Mouse (Mus musculus) liver, embryonic 12.5 days (tissue): ENCODE measurements around the gene March5. TPM values are rescaled to one million over a fixed set of nuclear protein-coding genes. Genes with fewer than 3 reads are reported as not detected.
"Not testable (repeated sequence)": the region's sequence is repeated elsewhere in the genome, so short reads cannot be mapped to it uniquely, and the experiment has no call there.

Source experiments
- ATAC-seq: fragments of 200-750 bp; cut with Nextera tagmentation; 2 replicates; pipeline ENCODE4 v1.8.0; 2017; ENCODE audit warnings: moderate number of reproducible peaks, mild to moderate bottlenecking, moderate library complexity
- H3K27ac ChIP-seq: fragments of 300-500 bp; sonication (generic); 2 replicates; pipeline ENCODE4 v1.5.1; 2016; ENCODE audit warnings: mild to moderate bottlenecking
- H3K27me3 ChIP-seq: fragments of 300-500 bp; sonication (generic); replicated peaks from 2 replicates; pipeline ENCODE4 v1.6.1; 2016; ENCODE audit warnings: mild to moderate bottlenecking, moderate library complexity
- H3K36me3 ChIP-seq: fragments of 300-500 bp; sonication (generic); 2 replicates; pipeline ENCODE4 v1.6.1; 2016; ENCODE audit warnings: mild to moderate bottlenecking, moderate library complexity
- H3K4me1 ChIP-seq: fragments of 300-500 bp; sonication (generic); 2 replicates; pipeline ENCODE4 v1.6.1; 2016
- H3K4me2 ChIP-seq: fragments of 300-500 bp; sonication (generic); 2 replicates; pipeline ENCODE4 v1.6.1; 2016; ENCODE audit warnings: mild to moderate bottlenecking, moderate library complexity
- H3K4me3 ChIP-seq: fragments of 300-500 bp; sonication (generic); 2 replicates; pipeline ENCODE4 v1.5.1; 2016; ENCODE audit warnings: mild to moderate bottlenecking, moderate library complexity
- H3K9ac ChIP-seq: fragments of 300-500 bp; sonication (generic); 2 replicates; pipeline ENCODE4 v1.6.1; 2016; ENCODE audit warnings: mild to moderate bottlenecking, moderate library complexity
- H3K9me3 ChIP-seq: fragments of 300-500 bp; sonication (generic); replicated peaks from 2 replicates; pipeline ENCODE4 v1.6.1; 2016; ENCODE audit warnings: mild to moderate bottlenecking, moderate library complexity
- WGBS: fragments of 180-500 bp; shearing (Covaris S2); methylation state at CpG from one replicate; pipeline ENCODE4 v1.1.7; 2016; ENCODE audit not compliant: insufficient replicate concordance; 5-methylcytosine and 5-hydroxymethylcytosine counted together
- polyA plus RNA-seq: library from polyadenylated mRNA; unstranded; fragments of >200 nt; fragmentation: Nextera tagmentation; extraction: Ambion mirVana; gene quantifications from 2 replicates; pipeline ENCODE4 v1.2.1, GENCODE M21; 2016

The March5 gene
- polyA plus RNA-seq, 1 experiment from 2014 or later, result 164 TPM

DNA sequence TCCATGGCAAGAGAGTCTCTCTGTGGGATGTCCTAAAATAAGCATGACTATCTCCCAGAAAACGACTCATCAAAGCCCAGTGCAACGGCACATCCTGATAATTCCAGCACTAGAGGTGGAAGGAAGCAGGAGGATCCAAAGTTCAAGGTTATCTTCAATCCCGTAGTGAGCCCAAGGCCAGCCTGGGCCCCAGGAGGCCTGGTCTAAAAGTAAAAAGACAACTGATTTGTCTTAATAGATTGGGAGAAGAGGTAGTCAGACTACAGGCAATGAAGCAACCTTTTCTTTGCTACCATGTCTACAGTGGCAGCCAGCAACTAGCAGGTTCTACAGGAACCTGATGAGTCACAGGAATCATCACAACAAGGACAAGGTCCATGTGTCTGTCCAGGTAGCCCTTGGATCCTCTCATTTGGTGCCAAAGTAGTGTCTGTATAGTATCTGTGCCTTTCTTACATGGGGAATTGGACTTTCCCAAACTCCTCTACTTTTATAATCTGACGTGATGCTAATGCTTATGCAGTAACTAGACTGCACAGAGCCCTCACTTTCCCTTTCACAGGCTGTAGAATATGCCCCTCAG, 18.9 kb upstream of the March5 start:
- Histone ChIP-seq H3K9ac (no peak overlapping the region), H3K4me2 (no peak overlapping the region), H3K4me3 (no peak overlapping the region), H3K27me3 (no peaks in the 10 kb centered on the region), H3K9me3 (no peaks in the 10 kb centered on the region), H3K4me1 (no peaks in the 10 kb centered on the region), H3K27ac (no peak overlapping the region), H3K36me3 (no peaks in the 10 kb centered on the region)
- ATAC-seq, result no peak
- WGBS, result 62% methylated on average over 4 of the region's 4 CpGs

DNA sequence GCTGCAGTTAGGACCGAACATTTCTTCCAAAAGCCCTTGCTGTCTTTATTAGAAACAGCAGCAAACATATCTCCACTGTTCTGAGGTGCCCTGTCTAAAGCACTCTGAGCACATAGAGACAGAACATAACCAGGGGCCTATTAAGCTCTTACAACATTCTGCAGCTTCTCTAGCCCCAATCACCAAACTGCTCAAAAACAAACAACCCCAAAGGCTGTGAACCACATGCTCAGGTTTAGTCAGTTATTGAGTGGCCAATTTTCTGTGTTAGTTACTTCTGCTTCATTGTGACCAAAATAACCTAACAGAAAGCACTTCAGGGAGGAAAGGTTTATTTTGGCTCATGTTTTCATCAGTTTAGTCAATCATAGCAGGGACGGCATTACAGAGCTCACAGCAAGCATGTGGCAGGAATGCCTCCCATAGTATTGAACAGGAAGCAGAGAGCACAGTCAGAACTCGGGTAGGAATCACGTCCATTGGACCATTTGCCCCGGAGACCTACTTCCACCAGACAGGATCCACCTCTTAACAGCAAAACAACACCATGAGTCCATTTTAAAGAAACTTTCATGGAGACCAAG, 14.8 kb upstream of the March5 start:
- no peaks in the 10 kb centered on the region for H3K36me3 ChIP-seq
- H3K27ac ChIP-seq, result no peak overlapping the region
- peaks cover 14% of the 10 kb centered on the region for H3K4me1 ChIP-seq
- 73% methylated on average over 5 of the region's 5 CpGs for WGBS
- H3K27me3 ChIP-seq, result no peaks in the 10 kb centered on the region
- ATAC-seq, result no peak
- no peak overlapping the region for H3K4me3 ChIP-seq
- H3K9ac ChIP-seq, result no peak overlapping the region
- no peaks in the 10 kb centered on the region for H3K9me3 ChIP-seq
- no peak overlapping the region for H3K4me2 ChIP-seq

DNA sequence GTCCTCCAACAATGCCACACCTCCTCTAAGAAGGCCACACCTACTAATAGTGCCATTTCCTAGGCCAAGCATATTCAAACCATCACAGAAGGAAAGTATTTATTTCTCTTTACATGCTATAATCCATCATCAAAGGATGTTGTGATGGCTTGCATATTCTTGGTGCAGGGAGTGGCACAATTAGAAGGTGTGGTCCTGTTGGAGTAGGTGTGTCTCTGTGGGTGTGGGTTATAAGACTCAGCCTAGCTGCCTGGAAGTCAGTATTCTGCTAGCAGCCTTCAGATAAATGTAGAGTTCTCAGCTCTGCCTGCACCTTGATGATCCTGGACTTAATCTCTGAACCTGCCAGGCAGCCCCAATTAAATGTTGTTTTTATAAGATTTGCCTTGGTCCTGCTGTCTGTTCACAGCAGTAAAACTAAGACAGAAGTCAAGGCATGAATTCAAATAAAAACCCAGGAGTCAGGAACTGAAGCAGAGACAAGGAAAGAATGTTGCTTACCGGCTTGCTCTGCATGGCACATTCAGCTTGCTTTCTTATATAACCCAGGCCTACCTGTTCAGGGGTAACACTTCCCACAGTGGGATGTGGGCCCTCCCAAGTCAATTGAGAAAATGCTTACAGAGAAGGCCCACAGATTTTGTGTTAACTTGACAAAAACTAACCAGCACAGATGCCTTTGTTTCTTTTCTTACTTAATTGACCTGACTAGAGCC, 9.0 kb upstream of the March5 start:
- 81% methylated on average over 1 of the region's 1 CpGs for WGBS
- Histone ChIP-seq H3K27me3 (no peaks in the 10 kb centered on the region), H3K4me3 (no peak overlapping the region), H3K27ac (peak overlapping the region; percentile 76), H3K4me1 (peaks cover 53% of the 10 kb centered on the region), H3K9ac (peak overlapping the region; percentile 14; the same call in 1 of the 2 replicates), H3K9me3 (no peaks in the 10 kb centered on the region), H3K4me2 (peak overlapping the region; percentile 30), H3K36me3 (no peaks in the 10 kb centered on the region)
- ATAC-seq, result peak; percentile 84

- WGBS, result 75% methylated on average over 2 of the region's 2 CpGs
- Histone ChIP-seq H3K36me3 (no peaks in the 10 kb centered on the region), H3K27ac (no peak overlapping the region), H3K9me3 (no peaks in the 10 kb centered on the region), H3K27me3 (no peaks in the 10 kb centered on the region), H3K9ac (no peak overlapping the region), H3K4me2 (no peak overlapping the region), H3K4me1 (peaks cover 67% of the 10 kb centered on the region), H3K4me3 (no peak overlapping the region)
- no peak for ATAC-seq
Observed at GRCm38 (mm10) chr19:37199889-37200288, 7.5 kb upstream of the March5 start.

DNA sequence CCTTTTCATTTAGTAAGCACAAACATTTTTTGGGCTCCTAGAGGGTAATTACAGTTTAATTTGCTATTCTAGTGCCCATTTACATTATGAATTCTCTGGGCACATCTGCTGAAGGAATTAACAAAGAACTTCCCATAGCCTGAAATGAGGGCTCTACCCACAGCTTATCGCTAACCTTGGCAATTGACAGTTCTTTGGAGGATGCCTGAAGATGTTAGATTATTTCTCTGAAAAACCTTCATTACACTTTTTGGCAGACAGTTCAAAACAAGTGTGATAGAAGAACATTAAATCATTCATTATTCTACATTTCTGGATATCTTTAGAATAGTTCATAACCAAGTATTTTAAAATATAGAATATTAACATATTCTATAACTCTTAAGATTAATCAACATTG, 4.0 kb upstream of the March5 start:
- H3K27ac ChIP-seq, result 0 out of 2 replicates have a peak overlapping the region, but pooled peaks have one; percentile 58
- WGBS, result 45% methylated on average over 1 of the region's 1 CpGs
- peak overlapping the region; percentile 0; the same call in 1 of the 2 replicates for H3K4me2 ChIP-seq
- no peak overlapping the region for H3K4me3 ChIP-seq
- H3K9ac ChIP-seq, result no peak overlapping the region
- H3K27me3 ChIP-seq, result no peaks in the 10 kb centered on the region
- peaks cover 62% of the 10 kb centered on the region for H3K4me1 ChIP-seq
- no peaks in the 10 kb centered on the region for H3K36me3 ChIP-seq
- no peaks in the 10 kb centered on the region for H3K9me3 ChIP-seq
- no peak for ATAC-seq

DNA sequence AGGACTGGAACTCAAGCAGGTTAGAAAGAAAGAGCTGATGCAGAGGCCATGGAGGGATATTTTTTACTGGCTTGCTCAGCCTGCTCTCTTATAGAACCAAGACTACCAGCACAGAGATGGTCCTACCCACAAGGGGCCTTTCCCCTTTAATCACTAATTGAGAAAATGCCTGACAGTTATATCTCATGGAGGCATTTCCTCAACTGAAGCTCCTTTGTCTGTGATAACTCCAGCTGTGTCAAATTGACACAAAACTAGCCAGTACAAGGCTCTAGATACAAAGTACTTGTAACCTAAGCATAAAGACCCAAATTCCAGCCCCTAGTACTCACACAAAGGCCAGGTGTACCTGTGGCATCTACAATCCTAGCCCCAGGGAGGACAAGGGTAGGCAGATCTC, 2.2 kb upstream of the March5 start:
- peak overlapping the region; percentile 83 for H3K4me2 ChIP-seq
- H3K36me3 ChIP-seq, ATAC-seq, H3K27me3 ChIP-seq, H3K9me3 ChIP-seq: not testable (repeated sequence)
- peaks cover 67% of the 10 kb centered on the region for H3K4me1 ChIP-seq
- peak overlapping the region; percentile 30 for H3K4me3 ChIP-seq
- H3K9ac ChIP-seq, result peak overlapping the region; percentile 62
- H3K27ac ChIP-seq, result peak overlapping the region; percentile 87

GRCm38 (mm10) chr19:37206641-37207302, 571 bp upstream of the March5 start:
- H3K36me3 ChIP-seq, result peaks cover 24% of the 10 kb centered on the region
- peak overlapping the region; percentile 99 for H3K27ac ChIP-seq
- peak overlapping the region; percentile 100 for H3K9ac ChIP-seq
- peaks cover 74% of the 10 kb centered on the region for H3K4me1 ChIP-seq
- no peaks in the 10 kb centered on the region for H3K9me3 ChIP-seq
- H3K27me3 ChIP-seq, result no peaks in the 10 kb centered on the region
- H3K4me3 ChIP-seq, result peak overlapping the region; percentile 100
- peak; percentile 61 for ATAC-seq
- peak overlapping the region; percentile 83 for H3K4me2 ChIP-seq
- WGBS, result 2% methylated on average over 47 of the region's 47 CpGs

DNA sequence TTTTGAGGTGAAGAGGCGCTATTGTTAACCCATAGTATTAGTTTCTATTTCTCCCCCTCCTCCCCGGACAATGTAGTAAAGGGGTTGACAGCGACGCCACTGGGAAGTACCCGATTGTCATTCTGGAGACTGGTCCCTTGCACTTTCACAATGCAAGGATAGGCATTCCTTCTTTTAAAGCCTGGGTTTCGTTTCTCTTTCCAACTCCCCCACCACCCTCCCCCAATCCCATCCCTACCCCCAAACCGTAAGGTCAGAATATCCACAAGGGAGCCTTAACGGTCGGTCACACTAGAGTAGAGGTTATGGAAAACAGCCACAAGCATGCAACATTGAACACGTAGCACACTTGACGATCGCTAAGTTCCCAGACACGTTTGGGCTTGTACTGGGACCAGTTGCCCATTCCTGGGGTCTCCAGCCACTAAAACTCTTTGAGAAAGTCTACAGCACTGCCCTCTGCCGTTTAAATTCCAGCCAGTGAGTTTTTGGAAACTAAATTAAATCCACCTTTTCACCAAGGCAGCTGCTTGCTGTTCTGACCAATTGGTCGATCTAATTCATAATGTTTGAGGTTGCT, 923 bp downstream of the March5 start, which contains the start of gene Cpeb3:
Gene Cpeb3, minus strand, starts transcription at position 426 of the 580 bp plus-strand sequence.
- Histone ChIP-seq H3K9ac (peak within 1 kb of the TSS; percentile 100), H3K4me2 (peak within 1 kb of the TSS; percentile 83), H3K27me3 (no peaks in the 10 kb centered on the region), H3K36me3 (peaks cover 39% of the 10 kb centered on the region), H3K4me3 (peak within 1 kb of the TSS; percentile 100), H3K4me1 (peaks cover 67% of the 10 kb centered on the region), H3K9me3 (no peaks in the 10 kb centered on the region), H3K27ac (peak within 1 kb of the TSS; percentile 99)
- 1% methylated on average over 15 of the region's 15 CpGs for WGBS
- ATAC-seq, result no peak

DNA sequence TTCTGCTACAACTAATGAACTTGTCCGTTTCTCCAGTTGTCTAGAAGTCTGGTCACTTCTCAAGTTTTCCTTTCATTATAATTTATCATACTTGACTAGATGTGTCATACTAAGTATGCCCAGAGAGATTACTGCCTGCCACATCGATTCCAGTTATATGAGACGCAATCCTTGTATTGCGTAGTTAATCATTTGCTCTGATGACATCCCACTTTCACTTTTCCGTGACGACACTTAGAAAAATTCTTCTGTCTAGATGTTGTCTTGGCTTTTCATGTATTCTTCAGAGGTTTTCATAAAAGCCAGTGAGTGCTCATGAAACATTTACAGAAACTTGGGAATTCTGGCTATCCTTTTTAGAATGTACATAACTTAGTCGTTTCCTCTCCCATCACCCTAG, 1.6 kb downstream of the March5 start:
- H3K4me2 ChIP-seq, result peak overlapping the region; percentile 83
- 71% methylated on average over 7 of the region's 7 CpGs for WGBS
- peak overlapping the region; percentile 99 for H3K27ac ChIP-seq
- peaks cover 45% of the 10 kb centered on the region for H3K36me3 ChIP-seq
- peaks cover 66% of the 10 kb centered on the region for H3K4me1 ChIP-seq
- H3K4me3 ChIP-seq, result peak overlapping the region; percentile 100
- ATAC-seq, result no peak
- no peaks in the 10 kb centered on the region for H3K9me3 ChIP-seq
- H3K27me3 ChIP-seq, result no peaks in the 10 kb centered on the region
- H3K9ac ChIP-seq, result peak overlapping the region; percentile 100

- Histone ChIP-seq H3K4me3 (peak overlapping the region; percentile 100), H3K27me3 (no peaks in the 10 kb centered on the region), H3K9me3 (no peaks in the 10 kb centered on the region), H3K9ac (peak overlapping the region; percentile 100), H3K27ac (peak overlapping the region; percentile 99), H3K4me1 (peaks cover 59% of the 10 kb centered on the region), H3K4me2 (peak overlapping the region; percentile 83), H3K36me3 (peaks cover 45% of the 10 kb centered on the region)
- ATAC-seq, result no peak
- 72% methylated on average over 8 of the region's 8 CpGs for WGBS
Observed at GRCm38 (mm10) chr19:37209467-37210128, 2.3 kb downstream of the March5 start.

DNA sequence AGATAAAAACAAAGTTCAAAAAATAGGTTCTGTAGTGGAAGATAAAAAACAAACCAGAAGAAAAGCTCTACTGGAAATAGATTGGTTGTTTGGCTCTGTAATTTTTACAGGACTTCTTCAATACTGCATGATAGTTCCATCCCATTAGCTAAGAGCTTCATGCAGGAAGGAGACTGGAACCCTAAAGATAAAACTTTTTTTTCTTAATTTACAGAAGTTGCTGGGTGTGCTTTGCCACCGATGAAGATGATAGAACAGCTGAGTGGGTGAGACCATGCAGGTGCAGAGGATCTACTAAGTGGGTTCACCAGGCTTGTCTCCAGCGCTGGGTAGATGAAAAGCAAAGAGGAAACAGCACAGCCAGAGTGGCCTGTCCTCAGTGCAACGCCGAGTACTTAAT, 3.1 kb downstream of the March5 start:
- H3K27ac ChIP-seq, result peak overlapping the region; percentile 67

More for the DNA sequence above, 3.1 kb downstream of the March5 start:
- no peak for ATAC-seq
- Histone ChIP-seq H3K36me3 (peaks cover 53% of the 10 kb centered on the region), H3K4me2 (peak overlapping the region; percentile 83), H3K4me3 (no peak overlapping the region; the same call in 1 of the 2 replicates), H3K9me3 (no peaks in the 10 kb centered on the region), H3K9ac (peak overlapping the region; percentile 100; the same call in 1 of the 2 replicates), H3K27me3 (no peaks in the 10 kb centered on the region), H3K4me1 (peaks cover 59% of the 10 kb centered on the region)
- 75% methylated on average over 4 of the region's 4 CpGs for WGBS
